Mouse (Mus musculus): ENCODE results near the gene Mrpl12. TPM values are rescaled to one million over a fixed set of nuclear protein-coding genes. Genes with fewer than 3 reads are reported as not detected.
A peak's percentile ranks its signal among the peaks of the same experiment; 100 is the strongest.

The Mrpl12 gene
- 112 and 118 TPM in 2 replicates for polyA plus RNA-seq (2016; fragmentation: Nextera tagmentation; extraction: Ambion mirVana)

GRCm38 (mm10) chr11:120484265-120484981 is at the start of gene Mrpl12:
Gene Mrpl12 (plus strand): TSS chr11:120484613.
- no peaks in the 10 kb centered on the region for H3K9me3 ChIP-seq
- peak within 1 kb of the TSS; percentile 81 for H3K4me2 ChIP-seq (replicated peaks)
- peak; percentile 95 for ATAC-seq (ENCODE audit: low FRiP score, low read depth)
- peak within 1 kb of the TSS; percentile 87 for H3K27ac ChIP-seq (replicated peaks)
- peaks cover 69% of the 10 kb centered on the region for H3K36me3 ChIP-seq
- H3K4me3 ChIP-seq, result peak within 1 kb of the TSS; percentile 89
- H3K9ac ChIP-seq (replicated peaks), result peak within 1 kb of the TSS; percentile 88
- WGBS, result under 1% methylated on average over 60 of the region's 60 CpGs
- H3K27me3 ChIP-seq, result no peaks in the 10 kb centered on the region
- H3K4me1 ChIP-seq, result peaks cover 21% of the 10 kb centered on the region

DNA sequence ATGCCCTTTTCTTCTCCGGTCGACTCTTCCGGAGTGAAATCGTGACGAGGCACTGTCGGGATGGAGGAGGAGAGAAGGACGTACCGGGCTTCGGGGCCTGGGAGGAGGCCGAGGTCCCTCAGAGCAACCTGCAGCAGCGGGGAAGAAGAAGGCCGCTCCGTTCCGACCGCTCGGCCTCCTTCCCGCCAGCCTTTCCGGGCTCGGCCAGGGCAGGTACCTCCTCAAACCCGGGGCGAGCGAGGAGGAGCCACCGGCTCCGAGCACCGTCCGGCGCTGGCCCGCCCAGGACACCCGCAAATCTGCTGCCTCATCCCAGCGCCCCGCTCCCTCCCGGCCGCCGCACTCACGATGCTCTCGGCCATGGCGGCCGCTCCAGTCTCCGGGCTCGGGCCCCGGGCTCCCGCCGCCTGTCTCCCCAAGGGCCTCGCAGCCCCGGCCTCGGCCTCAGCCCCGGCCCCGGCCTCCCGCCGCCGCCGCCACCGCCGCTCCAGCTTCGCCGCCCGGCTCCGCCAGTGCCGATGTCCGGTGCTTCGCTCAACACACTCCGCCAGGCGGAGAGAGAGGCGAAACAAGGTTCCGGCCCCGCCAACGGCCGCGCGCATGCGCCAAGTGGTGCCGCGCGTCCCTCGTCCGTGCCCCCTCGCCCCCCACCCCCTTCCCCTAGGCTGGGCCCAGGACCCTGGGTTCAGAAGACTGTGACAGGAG is 47.1 kb upstream of the Mrpl12 start, which contains the start of gene Nploc4:
TSS of gene Nploc4 (minus strand) at position 557 of the 705 bp plus-strand sequence.
- WGBS, result under 1% methylated on average over 58 of the region's 77 CpGs

GRCm38 (mm10) chr11:120437857-120438385 is 46.5 kb upstream of the Mrpl12 start:
- ATAC-seq (ENCODE audit: low FRiP score, low read depth), result no peak
- 0 out of 2 replicates have a peak overlapping the region, but pooled peaks have one; percentile 83 for H3K27ac ChIP-seq (replicated peaks)
- peak overlapping the region; percentile 99 for H3K4me3 ChIP-seq
- peak overlapping the region; percentile 86 for H3K4me2 ChIP-seq (replicated peaks)
- H3K9ac ChIP-seq (replicated peaks), result peak overlapping the region; percentile 99
- H3K36me3 ChIP-seq, result peaks cover 16% of the 10 kb centered on the region
- H3K4me1 ChIP-seq, result peaks cover 13% of the 10 kb centered on the region
- no peaks in the 10 kb centered on the region for H3K27me3 ChIP-seq
- no peaks in the 10 kb centered on the region for H3K9me3 ChIP-seq
- 29% methylated on average over 12 of the region's 12 CpGs for WGBS

More for the DNA sequence above, 47.1 kb upstream of the Mrpl12 start, which contains the start of gene Nploc4:
- H3K9ac ChIP-seq (replicated peaks), result peak within 1 kb of the TSS; percentile 99
- H3K36me3 ChIP-seq, result peaks cover 22% of the 10 kb centered on the region
- peak within 1 kb of the TSS; percentile 99 for H3K4me3 ChIP-seq
- peaks cover 13% of the 10 kb centered on the region for H3K4me1 ChIP-seq
- no peaks in the 10 kb centered on the region for H3K27me3 ChIP-seq
- peak within 1 kb of the TSS; percentile 86 for H3K4me2 ChIP-seq (replicated peaks)
- H3K27ac ChIP-seq (replicated peaks), result peak within 1 kb of the TSS; percentile 83
- no peaks in the 10 kb centered on the region for H3K9me3 ChIP-seq
- ATAC-seq (ENCODE audit: low FRiP score, low read depth), result peak; percentile 84

DNA sequence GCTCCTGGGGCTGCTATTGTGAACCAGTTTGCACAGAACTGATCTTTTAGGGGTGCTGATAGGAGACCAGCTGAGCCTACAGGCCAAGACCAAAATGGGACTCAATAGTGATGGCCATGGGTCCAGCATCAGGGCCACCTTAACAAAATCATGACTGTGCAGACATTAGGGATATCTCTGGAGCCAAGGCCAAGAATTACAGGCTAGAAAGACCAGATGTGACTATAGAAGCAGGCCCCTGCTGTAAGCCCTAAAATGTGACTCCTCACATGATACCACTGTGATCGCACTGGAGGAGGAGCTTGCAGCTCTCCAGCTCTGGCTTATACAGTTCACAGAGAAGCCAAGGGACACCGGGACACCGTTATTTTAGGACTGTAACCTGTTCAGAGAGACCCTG is 42.1 kb upstream of the Mrpl12 start, which contains the start of gene Tspan10:
TSS of gene Tspan10 (plus strand) at position 301 of the 400 bp plus-strand sequence.
- 0 out of 2 replicates have a peak within 1 kb of the TSS, but pooled peaks have one; percentile 4 for H3K9ac ChIP-seq (replicated peaks)
- no peak within 1 kb of the TSS for H3K4me2 ChIP-seq (replicated peaks)
- H3K36me3 ChIP-seq, result no peaks in the 10 kb centered on the region
- 92% methylated on average over 3 of the region's 3 CpGs for WGBS
- ATAC-seq (ENCODE audit: low FRiP score, low read depth), result no peak
- H3K4me3 ChIP-seq, result no peak within 1 kb of the TSS
- H3K4me1 ChIP-seq, result no peaks in the 10 kb centered on the region
- H3K27me3 ChIP-seq, result no peaks in the 10 kb centered on the region
- H3K9me3 ChIP-seq, result no peaks in the 10 kb centered on the region
- H3K27ac ChIP-seq (replicated peaks), result no peak within 1 kb of the TSS

DNA sequence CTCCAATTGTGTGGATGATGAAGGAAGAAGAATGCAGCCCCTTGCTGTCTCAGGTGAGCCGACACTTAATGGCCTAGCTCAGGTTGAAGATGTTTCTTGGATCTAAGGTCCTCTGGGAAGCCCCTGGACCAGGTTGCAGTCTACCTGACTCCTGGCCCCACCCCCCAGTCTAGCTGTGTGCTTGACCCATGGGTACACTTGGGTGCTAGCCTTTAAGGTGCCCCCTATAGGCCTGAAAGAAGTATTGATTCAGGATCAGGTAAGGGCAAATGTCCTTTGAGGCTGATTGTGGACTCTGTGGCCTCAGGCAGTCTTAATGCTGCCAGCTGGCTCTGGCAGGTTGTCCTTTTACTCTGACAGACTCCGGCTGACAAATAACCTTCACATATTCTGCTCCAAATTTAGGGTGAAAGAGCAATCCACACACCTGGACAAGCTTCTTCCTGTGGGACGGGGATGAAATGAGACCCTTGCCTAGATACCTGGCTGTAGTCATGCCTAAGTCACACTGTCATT is 41.6 kb upstream of the Mrpl12 start:
- 83% methylated on average over 3 of the region's 3 CpGs for WGBS
- H3K9me3 ChIP-seq, result no peaks in the 10 kb centered on the region
- H3K4me1 ChIP-seq, result no peaks in the 10 kb centered on the region
- H3K4me2 ChIP-seq (replicated peaks), result no peak overlapping the region
- no peaks in the 10 kb centered on the region for H3K36me3 ChIP-seq
- no peak overlapping the region for H3K27ac ChIP-seq (replicated peaks)
- no peak for ATAC-seq (ENCODE audit: low FRiP score, low read depth)
- H3K9ac ChIP-seq (replicated peaks), result no peak overlapping the region
- H3K27me3 ChIP-seq, result no peaks in the 10 kb centered on the region
- no peak overlapping the region for H3K4me3 ChIP-seq

GRCm38 (mm10) chr11:120444106-120444505 is 40.3 kb upstream of the Mrpl12 start:
- no peak for ATAC-seq (ENCODE audit: low FRiP score, low read depth)
- Histone ChIP-seq H3K36me3 (no peaks in the 10 kb centered on the region), H3K9me3 (no peaks in the 10 kb centered on the region), H3K27me3 (no peaks in the 10 kb centered on the region), H3K9ac (replicated peaks) (no peak overlapping the region), H3K4me1 (no peaks in the 10 kb centered on the region), H3K4me2 (replicated peaks) (no peak overlapping the region), H3K4me3 (no peak overlapping the region), H3K27ac (replicated peaks) (no peak overlapping the region)
- WGBS, result 67% methylated on average over 6 of the region's 6 CpGs

DNA sequence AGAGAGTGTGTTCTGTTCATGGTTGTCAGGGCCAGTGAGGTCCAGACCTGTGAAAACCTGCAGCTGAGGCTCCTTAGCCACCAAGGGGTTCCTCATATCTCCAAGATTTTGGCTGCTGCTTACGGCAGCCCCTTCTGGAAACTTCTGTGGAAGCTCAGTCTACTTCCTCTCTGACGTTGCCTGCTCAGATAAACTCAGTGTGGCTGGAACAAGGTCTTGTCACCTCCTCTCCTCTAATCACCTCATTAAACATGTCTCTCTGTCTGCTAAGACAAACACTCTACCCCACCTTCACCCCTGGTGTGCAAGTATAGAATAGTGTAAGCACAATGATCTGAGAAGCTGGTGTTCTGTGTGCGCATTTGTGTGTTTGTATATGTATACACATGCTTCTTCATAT is 38.9 kb upstream of the Mrpl12 start:
- no peak overlapping the region for H3K27ac ChIP-seq (replicated peaks)
- H3K27me3 ChIP-seq, result no peaks in the 10 kb centered on the region
- H3K4me2 ChIP-seq (replicated peaks), result no peak overlapping the region
- no peak overlapping the region for H3K9ac ChIP-seq (replicated peaks)
- no peak for ATAC-seq (ENCODE audit: low FRiP score, low read depth)
- H3K36me3 ChIP-seq, result no peaks in the 10 kb centered on the region
- no peaks in the 10 kb centered on the region for H3K4me1 ChIP-seq
- WGBS, result 90% methylated on average over 3 of the region's 3 CpGs
- no peak overlapping the region for H3K4me3 ChIP-seq
- H3K9me3 ChIP-seq, result no peaks in the 10 kb centered on the region

DNA sequence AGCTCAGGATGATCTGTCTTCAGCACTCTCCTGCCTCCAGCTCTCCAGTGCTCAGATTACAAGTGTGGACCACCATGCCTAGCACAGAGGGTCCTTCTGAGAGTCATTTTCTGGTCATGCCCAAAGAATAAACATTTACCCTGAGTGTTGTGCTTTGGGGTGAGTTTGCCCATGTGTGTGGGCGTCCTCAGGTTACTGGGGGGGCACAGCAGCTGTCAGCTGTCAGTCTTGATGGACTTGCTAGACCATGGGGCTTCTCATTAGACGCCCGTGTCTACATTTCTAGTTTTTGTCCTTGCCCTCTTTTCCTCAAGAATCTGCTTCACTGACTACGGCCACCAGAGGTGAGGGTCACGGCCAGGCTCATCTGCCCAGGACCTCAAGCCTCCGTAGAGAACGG is 37.2 kb upstream of the Mrpl12 start:
- H3K9me3 ChIP-seq, result no peaks in the 10 kb centered on the region
- no peak overlapping the region for H3K4me3 ChIP-seq
- H3K4me2 ChIP-seq (replicated peaks), result no peak overlapping the region
- no peak for ATAC-seq (ENCODE audit: low FRiP score, low read depth)
- no peaks in the 10 kb centered on the region for H3K36me3 ChIP-seq
- no peaks in the 10 kb centered on the region for H3K27me3 ChIP-seq
- WGBS, result 87% methylated on average over 7 of the region's 7 CpGs
- H3K27ac ChIP-seq (replicated peaks), result no peak overlapping the region
- no peaks in the 10 kb centered on the region for H3K4me1 ChIP-seq
- no peak overlapping the region for H3K9ac ChIP-seq (replicated peaks)

DNA sequence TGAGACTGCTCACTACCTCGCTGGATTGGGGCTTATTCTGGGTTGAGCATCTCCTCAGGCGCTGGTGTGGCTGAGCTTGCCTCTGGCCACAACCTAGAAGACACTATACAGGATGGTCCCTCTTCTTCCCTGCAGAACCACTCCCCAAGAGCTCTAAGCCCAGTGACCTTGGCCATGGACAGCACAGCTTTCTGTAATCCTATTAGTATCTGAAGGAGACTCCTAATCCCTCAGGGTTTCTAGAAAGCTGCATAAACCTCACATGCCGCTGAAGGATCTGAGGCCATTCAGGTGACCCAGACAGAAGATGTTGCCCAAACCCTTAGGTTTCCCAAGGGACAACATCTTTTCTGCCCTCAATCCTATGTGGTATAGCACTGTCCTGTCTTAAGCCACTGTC is 32.2 kb upstream of the Mrpl12 start:
- Histone ChIP-seq H3K9ac (replicated peaks) (peak overlapping the region; percentile 8; the same call in 1 of the 2 replicates), H3K4me3 (no peak overlapping the region), H3K4me2 (replicated peaks) (no peak overlapping the region), H3K4me1 (peaks cover 3% of the 10 kb centered on the region; the same call in 1 of the 2 replicates), H3K9me3 (no peaks in the 10 kb centered on the region), H3K27ac (replicated peaks) (no peak overlapping the region), H3K27me3 (no peaks in the 10 kb centered on the region), H3K36me3 (no peaks in the 10 kb centered on the region)
- 63% methylated on average over 3 of the region's 3 CpGs for WGBS
- no peak for ATAC-seq (ENCODE audit: low FRiP score, low read depth)

DNA sequence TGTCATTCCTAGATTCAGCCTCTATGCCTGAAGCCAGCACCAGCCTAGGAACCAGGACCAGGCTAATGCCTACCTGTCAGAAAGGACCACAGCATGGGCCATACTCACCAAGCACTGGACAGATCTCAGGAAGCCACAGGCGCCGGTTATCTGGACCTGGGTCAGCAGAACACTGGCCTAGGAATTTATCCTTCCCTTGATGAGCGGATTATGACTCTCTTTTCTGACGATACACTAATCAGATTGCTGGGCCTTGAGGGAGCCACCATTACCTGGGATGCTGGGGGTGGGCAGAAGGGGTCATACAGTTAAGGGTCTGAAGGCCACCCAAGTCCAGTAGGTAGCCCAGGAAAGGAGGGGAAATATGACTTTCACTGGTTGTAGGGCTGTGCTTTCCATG is 31.1 kb upstream of the Mrpl12 start, which contains the start of gene Pde6g:
TSS of gene Pde6g (minus strand) at position 195 of the 400 bp plus-strand sequence.
- Histone ChIP-seq H3K4me2 (replicated peaks) (no peak within 1 kb of the TSS), H3K9ac (replicated peaks) (no peak within 1 kb of the TSS), H3K9me3 (no peaks in the 10 kb centered on the region), H3K27ac (replicated peaks) (no peak within 1 kb of the TSS), H3K27me3 (no peaks in the 10 kb centered on the region), H3K36me3 (no peaks in the 10 kb centered on the region), H3K4me1 (peaks cover 7% of the 10 kb centered on the region; the same call in 1 of the 2 replicates), H3K4me3 (no peak within 1 kb of the TSS)
- no peak for ATAC-seq (ENCODE audit: low FRiP score, low read depth)
- WGBS, result 93% methylated on average over 4 of the region's 4 CpGs

GRCm38 (mm10) chr11:120454965-120455364 is 29.4 kb upstream of the Mrpl12 start:
- WGBS, result 94% methylated on average over 4 of the region's 4 CpGs
- peaks cover 5% of the 10 kb centered on the region for H3K36me3 ChIP-seq
- no peak overlapping the region for H3K9ac ChIP-seq (replicated peaks)
- H3K4me1 ChIP-seq, result peaks cover 17% of the 10 kb centered on the region
- H3K27ac ChIP-seq (replicated peaks), result no peak overlapping the region
- no peak overlapping the region for H3K4me3 ChIP-seq
- H3K9me3 ChIP-seq, result no peaks in the 10 kb centered on the region
- ATAC-seq (ENCODE audit: low FRiP score, low read depth), result no peak
- no peaks in the 10 kb centered on the region for H3K27me3 ChIP-seq
- H3K4me2 ChIP-seq (replicated peaks), result no peak overlapping the region

Measured in midbrain, embryonic 12.5 days (tissue).